Mouse (Mus musculus) liver, postnatal 0 days (tissue): ENCODE data around the gene Fam20b. TPM values are rescaled to one million over a fixed set of nuclear protein-coding genes. Genes with fewer than 3 reads are reported as not detected.

Source experiments
- ATAC-seq: fragments of 200-750 bp; cut with Nextera tagmentation; 2 replicates; pipeline ENCODE4 v1.8.0; 2017; ENCODE audit warnings: mild to moderate bottlenecking, moderate library complexity
- DNase-seq: peaks from one replicate; pipeline ENCODE4 v3.0.0-alpha.2; 2016
- H3K27ac ChIP-seq: fragments of 300-500 bp; sonication (generic); 2 replicates; pipeline ENCODE4 v1.5.1; 2014; ENCODE audit warnings: antibody characterized with exemption, moderate library complexity, mild to moderate bottlenecking, low read depth
- H3K27me3 ChIP-seq: fragments of 300-500 bp; sonication (generic); 2 replicates; pipeline ENCODE4 v1.6.1; 2014; ENCODE audit warnings: low read length, control low read depth, mixed read lengths; ENCODE audit not compliant: insufficient read depth
- H3K36me3 ChIP-seq: fragments of 300-500 bp; sonication (generic); replicated peaks from 2 replicates; pipeline ENCODE4 v1.6.1; 2014; ENCODE audit warnings: mild to moderate bottlenecking, control low read depth, low read length, moderate library complexity, mixed read lengths; ENCODE audit not compliant: insufficient read depth
- H3K4me1 ChIP-seq: fragments of 300-500 bp; sonication (generic); 2 replicates; pipeline ENCODE4 v1.6.1; 2014; ENCODE audit warnings: antibody characterized with exemption, mild to moderate bottlenecking, control low read depth; ENCODE audit not compliant: insufficient read depth
- H3K4me2 ChIP-seq: fragments of 300-500 bp; sonication (generic); 2 replicates; pipeline ENCODE4 v1.6.1; 2014; ENCODE audit warnings: low read depth, mild to moderate bottlenecking, low read length, moderate library complexity, mixed read lengths
- H3K4me3 ChIP-seq: fragments of 300-500 bp; sonication (generic); 2 replicates; pipeline ENCODE4 v1.5.1; 2014; ENCODE audit warnings: low read depth, low read length
- H3K9ac ChIP-seq: fragments of 300-500 bp; sonication (generic); replicated peaks from 2 replicates; pipeline ENCODE4 v1.6.1; 2014; ENCODE audit warnings: mild to moderate bottlenecking, moderate library complexity
- H3K9me3 ChIP-seq: fragments of 300-500 bp; sonication (generic); 2 replicates; pipeline ENCODE4 v1.6.1; 2016; ENCODE audit warnings: mild to moderate bottlenecking, control low read depth, low read length, mixed read lengths
- CTCF ChIP-seq: sonication (generic); IDR thresholded peaks from 2 replicates; pipeline ENCODE4 v1.5.1; 2016; ENCODE audit warnings: antibody characterized with exemption, low read depth
- EP300 ChIP-seq: IDR thresholded peaks from 2 replicates; pipeline ENCODE4 v1.6.1; 2016; ENCODE audit warnings: antibody characterized with exemption, low read depth, mild to moderate bottlenecking
- WGBS: fragments of 180-500 bp; shearing (Covaris S2); extraction: QIAGEN DNeasy Blood & Tissue Kit; methylation state at CpG from one replicate; pipeline ENCODE4 v1.1.7; 2014; ENCODE audit not compliant: insufficient replicate concordance; 5-methylcytosine and 5-hydroxymethylcytosine counted together
- polyA plus RNA-seq: library from polyadenylated mRNA; unstranded; fragments of >200 nt; fragmentation: Nextera tagmentation; extraction: Ambion mirVana; gene quantifications from 2 replicates; pipeline ENCODE4 v1.2.1, GENCODE M21; 2015

Fam20b gene
- polyA plus RNA-seq, 1 experiment from 2014 or later, result 6.0 TPM

DNA sequence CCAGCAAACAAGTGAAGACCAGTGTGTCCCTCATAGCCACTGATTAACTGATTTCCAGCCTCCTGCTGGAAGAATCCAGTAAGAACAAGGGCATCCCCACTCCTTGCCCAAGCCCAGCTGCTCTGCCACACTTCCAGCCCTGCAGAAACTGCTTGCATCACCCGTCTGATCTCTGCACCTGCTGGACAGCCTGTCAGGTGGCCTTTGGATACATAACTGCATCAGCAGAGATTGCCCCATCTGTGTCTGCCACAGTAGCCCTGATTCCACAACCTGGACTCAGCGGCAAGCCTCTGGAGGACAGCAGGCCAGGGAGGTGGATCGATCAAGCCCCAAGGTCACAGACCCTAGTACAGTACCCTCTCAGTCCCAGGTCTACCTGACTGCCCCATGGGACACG lies 61.4 kb downstream of the Fam20b start:
- WGBS, result 57% methylated on average over 4 of the region's 4 CpGs
- Histone ChIP-seq H3K4me1 (peaks cover 17% of the 10 kb centered on the region), H3K4me3 (no peak overlapping the region), H3K4me2 (no peak overlapping the region), H3K9ac (no peak overlapping the region), H3K27ac (peak overlapping the region; percentile 84), H3K27me3 (no peaks in the 10 kb centered on the region), H3K9me3 (no peaks in the 10 kb centered on the region), H3K36me3 (peaks cover 10% of the 10 kb centered on the region; the same call in 1 of the 2 replicates)
- TF ChIP-seq EP300 (peak; percentile 90), CTCF (no peak; the same call in 1 of the 2 replicates)
- ATAC-seq (peak; percentile 85), DNase-seq (peak; percentile 69)

DNA sequence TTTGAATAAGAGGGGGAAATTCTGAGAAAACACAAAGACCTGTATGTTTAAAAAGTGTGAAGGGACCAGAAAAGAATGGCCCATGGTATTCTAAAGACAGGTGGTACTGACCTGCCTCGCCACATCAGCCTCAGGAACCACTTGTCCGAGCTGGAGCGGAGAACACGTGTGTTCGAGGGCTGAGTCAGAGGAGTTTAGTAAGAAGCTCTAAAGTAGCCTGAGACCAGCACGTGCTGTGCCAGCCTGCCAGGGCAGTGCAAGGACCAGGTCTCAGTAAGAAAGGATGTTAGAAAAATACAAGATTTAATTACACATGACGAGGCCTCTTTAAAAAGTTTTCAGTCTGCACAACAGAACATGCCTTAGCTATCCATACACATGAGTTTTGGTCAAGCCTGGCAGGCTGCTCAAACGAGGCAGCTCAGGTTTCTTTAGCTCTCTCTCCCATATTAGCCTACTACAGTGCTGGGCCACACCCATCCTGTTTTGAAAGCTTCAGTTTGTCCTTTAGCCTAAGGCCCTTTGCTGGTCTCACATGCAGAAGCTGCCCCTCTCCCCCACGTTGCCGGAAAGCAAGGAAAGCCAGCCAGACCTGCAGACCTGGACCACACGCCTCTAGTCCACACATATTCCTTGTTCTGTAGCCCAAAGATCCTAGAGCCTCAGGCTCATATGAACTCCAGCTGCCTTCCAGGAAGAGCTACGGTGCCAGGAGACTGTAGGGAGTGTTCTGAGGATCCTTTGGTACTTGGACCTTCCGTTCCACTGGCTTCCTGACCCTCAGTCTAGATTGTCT lies 64.0 kb downstream of the Fam20b start:
- ATAC-seq (no peak), DNase-seq (no peak)
- H3K27me3 ChIP-seq, result no peaks in the 10 kb centered on the region
- H3K36me3 ChIP-seq, result peaks cover 10% of the 10 kb centered on the region; the same call in 1 of the 2 replicates
- H3K4me3 ChIP-seq, result no peak overlapping the region
- H3K4me1 ChIP-seq, result peaks cover 15% of the 10 kb centered on the region
- H3K27ac ChIP-seq, result no peak overlapping the region
- H3K9me3 ChIP-seq, result no peaks in the 10 kb centered on the region
- no peak for TF ChIP-seq CTCF
- TF ChIP-seq EP300, result no peak
- no peak overlapping the region for H3K4me2 ChIP-seq
- WGBS, result 74% methylated on average over 13 of the region's 13 CpGs
- H3K9ac ChIP-seq, result no peak overlapping the region

DNA sequence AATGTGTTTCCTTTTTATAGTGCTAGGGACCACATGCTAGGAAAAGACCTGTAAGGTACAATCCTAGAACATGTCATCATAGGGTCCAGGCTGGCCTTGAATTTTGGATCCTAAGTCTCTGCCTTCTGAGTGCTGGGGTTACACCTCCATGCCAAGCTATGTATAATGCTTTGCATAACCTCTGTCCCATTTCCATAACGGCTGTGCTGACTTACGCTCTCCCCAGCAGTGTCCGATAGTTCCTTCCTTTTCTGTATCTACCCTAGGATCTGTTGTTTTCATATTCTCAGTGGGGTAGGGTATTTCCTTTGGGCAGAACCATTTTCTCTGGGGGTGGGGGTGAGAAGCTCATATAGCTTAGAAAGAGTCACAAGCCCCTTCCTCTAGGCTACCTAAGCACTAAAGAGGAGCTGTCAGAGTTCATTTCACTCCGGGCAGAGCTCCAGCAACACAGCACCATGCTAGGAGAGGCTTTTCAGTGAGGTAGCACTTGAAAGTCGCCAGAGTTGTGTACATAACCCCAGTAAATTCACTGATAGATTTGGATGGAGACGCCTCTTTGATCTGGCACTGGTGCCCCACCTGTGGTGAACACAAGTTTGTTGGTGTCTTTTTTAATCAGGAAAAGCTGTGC lies 66.6 kb downstream of the Fam20b start:
- WGBS, result 33% methylated on average over 6 of the region's 6 CpGs
- Histone ChIP-seq H3K4me3 (no peak overlapping the region), H3K36me3 (peaks cover 10% of the 10 kb centered on the region; the same call in 1 of the 2 replicates), H3K27ac (peak overlapping the region; percentile 8; the same call in 1 of the 2 replicates), H3K9me3 (no peaks in the 10 kb centered on the region), H3K9ac (no peak overlapping the region), H3K4me1 (peaks cover 4% of the 10 kb centered on the region; the same call in 1 of the 2 replicates), H3K27me3 (no peaks in the 10 kb centered on the region), H3K4me2 (no peak overlapping the region)
- TF ChIP-seq EP300, result no peak
- TF ChIP-seq CTCF, result no peak
- peak; percentile 50; the same call in 1 of the 2 replicates for ATAC-seq
- DNase-seq, result no peak

DNA sequence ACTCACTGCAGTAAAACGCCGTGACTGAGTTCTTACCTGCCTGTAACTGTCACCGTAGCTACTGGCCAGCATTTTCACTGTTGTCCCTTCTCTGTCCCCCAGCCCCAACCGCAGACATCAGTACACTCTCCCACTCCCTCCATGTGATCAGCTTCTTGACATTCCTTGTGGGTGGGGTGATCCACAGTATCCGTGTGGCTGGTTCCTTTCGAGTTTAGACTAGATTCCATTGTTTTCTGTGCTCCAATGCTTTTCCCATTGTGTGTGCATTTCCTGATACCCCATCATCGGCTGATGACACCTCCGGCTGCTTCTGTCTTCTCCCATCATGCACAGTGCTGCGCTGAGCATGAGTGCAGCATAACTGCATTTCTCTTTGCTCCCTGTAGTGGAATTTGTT lies 68.3 kb downstream of the Fam20b start:
- TF ChIP-seq EP300 (no peak), CTCF (no peak)
- H3K4me2 ChIP-seq, result no peak overlapping the region
- H3K9me3 ChIP-seq, result no peaks in the 10 kb centered on the region
- ATAC-seq, result no peak
- peaks cover 6% of the 10 kb centered on the region; the same call in 1 of the 2 replicates for H3K36me3 ChIP-seq
- no peak for DNase-seq
- H3K4me1 ChIP-seq, result peaks cover 4% of the 10 kb centered on the region; the same call in 1 of the 2 replicates
- no peak overlapping the region for H3K9ac ChIP-seq
- no peak overlapping the region for H3K27ac ChIP-seq
- no peak overlapping the region for H3K4me3 ChIP-seq
- WGBS, result 80% methylated on average over 9 of the region's 9 CpGs
- no peaks in the 10 kb centered on the region for H3K27me3 ChIP-seq

DNA sequence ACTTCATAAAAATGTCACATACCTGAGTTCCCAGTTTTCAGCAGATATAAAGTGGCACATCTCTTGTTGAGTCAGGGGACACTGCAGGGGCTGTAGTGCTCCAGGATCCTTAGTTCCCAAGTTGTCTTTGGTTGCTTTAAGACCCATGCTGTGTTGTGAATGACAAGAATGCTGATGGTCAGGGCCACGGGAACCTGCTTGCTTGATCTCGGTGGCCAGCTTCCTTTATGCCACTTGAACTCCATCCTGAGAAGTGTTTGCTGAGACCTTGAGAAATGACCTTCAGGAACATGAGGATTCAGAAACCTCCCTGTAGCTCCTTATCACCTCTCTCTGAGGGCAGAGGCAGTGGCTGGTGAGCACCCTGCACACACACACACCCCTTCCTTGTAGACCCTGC lies 70.2 kb downstream of the Fam20b start:
- no peak overlapping the region for H3K4me2 ChIP-seq
- ATAC-seq, result no peak
- no peak overlapping the region for H3K9ac ChIP-seq
- DNase-seq, result no peak
- H3K4me3 ChIP-seq, result no peak overlapping the region
- no peak overlapping the region for H3K27ac ChIP-seq
- H3K27me3 ChIP-seq, result no peaks in the 10 kb centered on the region
- no peaks in the 10 kb centered on the region for H3K9me3 ChIP-seq
- H3K36me3 ChIP-seq, result no peaks in the 10 kb centered on the region
- no peak for TF ChIP-seq CTCF
- TF ChIP-seq EP300, result no peak
- 46% methylated on average over 2 of the region's 2 CpGs for whole genome bisulfite sequencing
- peaks cover 4% of the 10 kb centered on the region; the same call in 1 of the 2 replicates for H3K4me1 ChIP-seq

DNA sequence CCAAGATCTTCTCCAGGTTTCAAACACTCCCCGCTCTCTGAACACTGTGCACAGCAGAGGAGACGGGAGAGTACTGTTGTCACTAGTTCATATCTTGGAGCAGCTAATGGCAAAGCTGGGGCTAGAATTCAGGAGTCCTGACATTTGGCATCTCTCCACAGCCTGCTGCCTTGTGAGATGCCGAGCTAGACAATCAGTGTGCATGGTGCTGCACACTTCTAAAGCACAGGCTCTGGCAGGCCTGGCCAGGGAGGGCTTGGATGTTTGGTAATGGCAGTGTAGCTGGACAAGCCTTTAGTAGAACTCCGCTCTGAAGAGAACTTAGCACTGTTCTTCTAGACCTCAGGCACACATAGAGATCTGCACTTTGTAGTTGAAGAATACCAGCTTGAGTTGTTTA lies 72.9 kb downstream of the Fam20b start:
- H3K4me1 ChIP-seq, result no peaks in the 10 kb centered on the region
- ATAC-seq (no peak), DNase-seq (no peak)
- no peaks in the 10 kb centered on the region for H3K27me3 ChIP-seq
- no peak overlapping the region for H3K9ac ChIP-seq
- peaks cover 14% of the 10 kb centered on the region for H3K36me3 ChIP-seq
- H3K4me3 ChIP-seq, result no peak overlapping the region
- H3K27ac ChIP-seq, result no peak overlapping the region
- no peaks in the 10 kb centered on the region for H3K9me3 ChIP-seq
- no peak overlapping the region for H3K4me2 ChIP-seq
- 82% methylated on average over 4 of the region's 4 CpGs for WGBS
- no peak for TF ChIP-seq CTCF
- no peak for TF ChIP-seq EP300
